Comparison of ENCODE assay signal across 16 mouse cellular contexts in genomic region chr3:51596538-51596937, GRCm38 (mm10). TPM values are rescaled to one million over a fixed set of nuclear protein-coding genes. Genes with fewer than 3 reads are reported as not detected.
DNase-seq lines count a peak whose midpoint lies in the region; ATAC-seq and TF ChIP-seq lines count a peak whose summit lies in the region.
"Had no signal": no experiment of that assay in that cellular context is flagged by ENCODE, and none has a peak within 500 bp of the region (broad histone marks: within the 10 kb centered on the region; RNA-seq: fewer than 3 reads in every experiment).

No protein-coding gene starts in this region.

- no peak for TF ChIP-seq EP300 in heart, postnatal 0 days (IDR thresholded peaks at IDR 0.05; ENCODE audit: low read depth)

- intact Hi-C loops in left cerebral cortex, postnatal 14 days (cut with DNase I): no loop called here

- H3K4me1 ChIP-seq in heart, postnatal 0 days (ENCODE audit: control insufficient read depth, insufficient read depth): no peaks in the 10 kb centered on the region
- H3K4me1 ChIP-seq in heart, embryonic 12.5 days (replicated peaks): peaks cover 7% of the 10 kb centered on the region; the same call in 1 of the 2 replicates
- peaks cover 10% of the 10 kb centered on the region for H3K4me1 ChIP-seq in neural tube, embryonic 13.5 days (replicated peaks)
- H3K4me1 ChIP-seq: liver, embryonic 13.5 days had no signal

- peak; percentile 55; the same call in 1 of the 2 replicates for ATAC-seq in heart, postnatal 0 days (ENCODE audit: insufficient read depth, low read depth)
- no peak for ATAC-seq in heart, embryonic 12.5 days (ENCODE audit: insufficient number of reproducible peaks, low FRiP score)
- ATAC-seq in neural tube, embryonic 13.5 days (ENCODE audit: low read depth): peak; percentile 56; the same call in 1 of the 2 replicates
- ATAC-seq: hindbrain, embryonic 16.5 days had no signal

- peak; percentile 33 to 56 for DNase-seq in adrenal gland, adult (ENCODE audit: inconsistent age in 2 of 2, low spot score in 1 of 2)
- DNase-seq in adrenal gland, postnatal 25 days: no peak
- peak; percentile 42 for DNase-seq in heart, postnatal 0 days (ENCODE audit: low spot score)
- DNase-seq in neural tube, embryonic 10.5 days (ENCODE audit: extremely low spot score, low spot score): no peak
- no peak for DNase-seq in left cerebral cortex, postnatal 14 days (ENCODE audit: low spot score in 2 of 2)
- DNase-seq in right cerebral cortex, postnatal 25 days: no peak
- DNase-seq: cerebellum, adult 9-11 months; kidney, adult 8-10 months; liver, embryonic 13.5 days; right cerebral cortex, adult 18-20 months; thymus, adult 18-20 months had no signal

- H3K27me3 ChIP-seq in heart, postnatal 0 days (ENCODE audit: control insufficient read depth, insufficient read depth, low read length): no peaks in the 10 kb centered on the region
- H3K27me3 ChIP-seq in heart, embryonic 12.5 days (replicated peaks): no peaks in the 10 kb centered on the region
- H3K27me3 ChIP-seq in neural tube, embryonic 13.5 days: no peaks in the 10 kb centered on the region

- WGBS in heart, postnatal 0 days: 71% methylated on average over 2 of the region's 2 CpGs
- WGBS in heart, embryonic 12.5 days: 76% methylated on average over 2 of the region's 2 CpGs
- WGBS in neural tube, embryonic 13.5 days: 76% methylated on average over 2 of the region's 2 CpGs

- no peaks in the 10 kb centered on the region for H3K36me3 ChIP-seq in heart, postnatal 0 days (replicated peaks; ENCODE audit: control insufficient read depth, insufficient read depth, low read length)
- H3K36me3 ChIP-seq in heart, embryonic 12.5 days: no peaks in the 10 kb centered on the region
- no peaks in the 10 kb centered on the region for H3K36me3 ChIP-seq in neural tube, embryonic 13.5 days
- H3K36me3 ChIP-seq: liver, embryonic 13.5 days had no signal

- H3K9ac ChIP-seq in heart, postnatal 0 days (replicated peaks; ENCODE audit: low read depth, low read length): no peak overlapping the region
- no peak overlapping the region for H3K9ac ChIP-seq in heart, embryonic 12.5 days
- H3K9ac ChIP-seq in neural tube, embryonic 13.5 days: no peak overlapping the region
- H3K9ac ChIP-seq: liver, embryonic 13.5 days had no signal

- H3K4me3 ChIP-seq in heart, postnatal 0 days (ENCODE audit: low read depth, low read length): no peak overlapping the region
- H3K4me3 ChIP-seq in heart, embryonic 12.5 days: no peak overlapping the region
- H3K4me3 ChIP-seq in neural tube, embryonic 13.5 days: no peak overlapping the region
- H3K4me3 ChIP-seq: liver, embryonic 13.5 days; megakaryocyte, embryonic 14.5 days; myocyte had no signal

- H3K27ac ChIP-seq in heart, postnatal 0 days (ENCODE audit: low read depth): no peak overlapping the region
- H3K27ac ChIP-seq in heart, embryonic 12.5 days (ENCODE audit: poor library complexity, severe bottlenecking): no peak overlapping the region
- H3K27ac ChIP-seq in neural tube, embryonic 13.5 days (replicated peaks): peak overlapping the region; percentile 42; the same call in 1 of the 2 replicates
- H3K27ac ChIP-seq: liver, embryonic 13.5 days had no signal

- H3K4me2 ChIP-seq in heart, postnatal 0 days (ENCODE audit: low read depth, low read length): no peak overlapping the region
- H3K4me2 ChIP-seq in heart, embryonic 12.5 days: no peak overlapping the region
- no peak overlapping the region for H3K4me2 ChIP-seq in neural tube, embryonic 13.5 days
- H3K4me2 ChIP-seq: liver, embryonic 13.5 days had no signal

- no peak for TF ChIP-seq CTCF in heart, postnatal 0 days (IDR thresholded peaks at IDR 0.05; ENCODE audit: low read depth)

- H3K9me3 ChIP-seq in heart, postnatal 0 days (replicated peaks; ENCODE audit: control insufficient read depth, low read length): no peaks in the 10 kb centered on the region
- no peaks in the 10 kb centered on the region for H3K9me3 ChIP-seq in heart, embryonic 12.5 days (replicated peaks)
- no peaks in the 10 kb centered on the region for H3K9me3 ChIP-seq in neural tube, embryonic 13.5 days
- H3K9me3 ChIP-seq: liver, embryonic 13.5 days had no signal

RNA-seq across cellular contexts. Expression of gene Setd7, which starts 35.9 kb away (rescaled TPM):
- 38.5 and 53.8 TPM in 2 replicates for total RNA-seq in adrenal gland, postnatal 25 days (2021)
- total RNA-seq in heart, postnatal 0 days (2014; rRNA removed; ENCODE audit: low replicate concordance): 24.8 and 54.7 TPM in 2 replicates
- 2.5 and 3.0 TPM in 2 replicates for polyA plus RNA-seq in heart, postnatal 0 days (2015; fragmentation: Nextera tagmentation; extraction: Ambion mirVana)
- 3.6 and 4.1 TPM in 2 replicates for polyA plus RNA-seq in heart, embryonic 12.5 days (2016; fragmentation: Nextera tagmentation; extraction: Ambion mirVana)
- polyA plus RNA-seq in neural tube, embryonic 13.5 days (2015; fragmentation: Nextera tagmentation; extraction: Ambion mirVana): 3.4 and 4.1 TPM in 2 replicates
- 10 to 100 TPM; 76.1 to 80.7 TPM for total RNA-seq in left cerebral cortex, postnatal 14 days (2021)

Comparison
In these comparisons a context has a peak if more than half of its experiments do, and no peak if none do; other contexts are left out.
1. DNase-seq: peak in adrenal gland, adult (2 of 2) and heart, postnatal 0 days (single experiment); none in adrenal gland, postnatal 25 days (single experiment), neural tube, embryonic 10.5 days (single experiment), left cerebral cortex, postnatal 14 days (0 of 2) and right cerebral cortex, postnatal 25 days (single experiment).